Mouse (Mus musculus): ENCODE results near the gene Cgn.

DNA sequence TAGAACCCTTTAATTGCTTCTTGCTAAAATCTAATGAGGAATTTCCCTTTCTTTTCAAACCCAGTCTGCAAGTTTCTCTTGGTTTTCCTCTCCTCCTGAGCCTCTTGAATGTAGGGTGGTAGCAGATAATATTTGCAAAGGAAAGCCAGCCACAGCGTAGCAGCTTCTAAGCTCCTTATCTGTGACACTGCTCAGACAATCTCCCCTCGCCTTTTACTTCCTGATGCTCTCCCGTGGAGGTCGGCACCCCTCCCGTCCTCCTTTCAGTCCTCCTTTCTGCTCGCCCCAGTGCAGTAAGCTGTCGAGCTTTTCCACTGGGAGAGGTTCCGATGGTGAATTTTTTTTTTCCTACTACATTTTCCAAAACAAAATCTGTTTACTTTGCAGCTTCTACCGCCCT is 45.8 kb upstream of the Cgn start:
- no peak for TF ChIP-seq CTCF (conservative IDR thresholded peaks at IDR 0.05; ENCODE audit: low read length)
- TF ChIP-seq NANOG (IDR thresholded peaks at IDR 0.05; ENCODE audit: borderline replicate concordance, low read length) = no peak
